Comparison of ENCODE assay signal across 23 mouse cellular contexts in the genomic region with DNA sequence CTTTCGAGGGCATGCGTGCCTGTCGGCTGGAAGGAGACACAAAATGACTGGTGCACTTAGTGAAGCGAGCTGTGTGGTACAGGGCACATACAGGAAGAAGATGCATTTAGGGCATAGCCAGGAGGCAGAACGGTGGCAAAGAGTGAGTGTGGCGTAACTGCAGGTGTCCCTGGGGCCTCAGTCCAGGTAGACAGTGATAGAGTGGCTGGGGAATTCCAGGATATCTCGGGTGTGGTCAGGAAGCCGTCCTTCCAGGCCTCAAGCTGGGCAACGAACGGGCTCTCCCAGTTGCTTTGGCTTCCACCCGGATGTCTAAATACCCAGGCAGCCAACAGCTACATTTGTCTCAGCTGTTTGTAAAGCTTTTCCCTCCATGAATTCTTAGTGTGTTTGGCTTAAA. TPM values are rescaled to one million over a fixed set of nuclear protein-coding genes. Genes with fewer than 3 reads are reported as not detected.
DNase-seq lines count a peak whose midpoint lies in the region; ATAC-seq and TF ChIP-seq lines count a peak whose summit lies in the region.
"Had no signal": no experiment of that assay in that cellular context is flagged by ENCODE, and none has a peak within 500 bp of the region (broad histone marks: within the 10 kb centered on the region; RNA-seq: fewer than 3 reads in every experiment).

No protein-coding gene starts in this region.

- peak overlapping the region; percentile 10; the same call in 1 of the 2 replicates for H3K27ac ChIP-seq in heart, adult 2 months
- H3K27ac ChIP-seq in limb, embryonic 11.5 days (replicated peaks; ENCODE audit: low read depth, low read length): peak overlapping the region; percentile 26; the same call in 1 of the 2 replicates
- no peak overlapping the region for H3K27ac ChIP-seq in limb, embryonic 10.5 days
- H3K27ac ChIP-seq in embryonic fibroblast, embryonic 13.5 days (ENCODE audit: insufficient read depth, low read length): peak overlapping the region; percentile 38; the same call in 1 of the 2 replicates
- peak overlapping the region; percentile 22; the same call in 1 of the 2 replicates for H3K27ac ChIP-seq in small intestine, adult 2 months (ENCODE audit: insufficient read depth, low read depth, low read length)
- no peak overlapping the region for H3K27ac ChIP-seq in forebrain, embryonic 12.5 days
- H3K27ac ChIP-seq: midbrain, embryonic 13.5 days had no signal

- H3K36me3 ChIP-seq in heart, adult 2 months (ENCODE audit: control insufficient read depth, insufficient read depth, low read length): no peaks in the 10 kb centered on the region
- peaks cover 13% of the 10 kb centered on the region; the same call in 1 of the 2 replicates for H3K36me3 ChIP-seq in limb, embryonic 11.5 days (ENCODE audit: control insufficient read depth, insufficient read depth, low read length)
- peaks cover 81% of the 10 kb centered on the region for H3K36me3 ChIP-seq in limb, embryonic 10.5 days
- peaks cover 30% of the 10 kb centered on the region for H3K36me3 ChIP-seq in small intestine, adult 2 months (ENCODE audit: control insufficient read depth, insufficient read depth, low read length)
- H3K36me3 ChIP-seq in forebrain, embryonic 12.5 days (replicated peaks): peaks cover 65% of the 10 kb centered on the region

- H3K27me3 ChIP-seq in heart, adult 2 months (ENCODE audit: control insufficient read depth, insufficient read depth, low read length): no peaks in the 10 kb centered on the region
- no peaks in the 10 kb centered on the region for H3K27me3 ChIP-seq in limb, embryonic 11.5 days (ENCODE audit: control insufficient read depth, insufficient read depth, low read length)
- H3K27me3 ChIP-seq in limb, embryonic 10.5 days (ENCODE audit: low read depth, poor library complexity, severe bottlenecking): no peaks in the 10 kb centered on the region
- no peaks in the 10 kb centered on the region for H3K27me3 ChIP-seq in small intestine, adult 2 months (ENCODE audit: control insufficient read depth, insufficient read depth, low read length)
- H3K27me3 ChIP-seq in forebrain, embryonic 12.5 days: no peaks in the 10 kb centered on the region
- H3K27me3 ChIP-seq: midbrain, embryonic 13.5 days; Patski had no signal

- H3K9ac ChIP-seq in heart, adult 2 months (ENCODE audit: low read depth, low read length): no peak overlapping the region
- H3K9ac ChIP-seq in limb, embryonic 11.5 days (ENCODE audit: low read length): no peak overlapping the region
- no peak overlapping the region for H3K9ac ChIP-seq in forebrain, embryonic 12.5 days
- H3K9ac ChIP-seq: liver, postnatal 0 days; midbrain, embryonic 13.5 days had no signal

- H3K4me1 ChIP-seq in heart, adult 2 months (ENCODE audit: control insufficient read depth, insufficient read depth, low read length): peaks cover 15% of the 10 kb centered on the region
- H3K4me1 ChIP-seq in limb, embryonic 11.5 days (ENCODE audit: control insufficient read depth, insufficient read depth, low read length): peaks cover 25% of the 10 kb centered on the region
- peaks cover 39% of the 10 kb centered on the region for H3K4me1 ChIP-seq in limb, embryonic 10.5 days
- peaks cover 26% of the 10 kb centered on the region for H3K4me1 ChIP-seq in embryonic fibroblast, embryonic 13.5 days (ENCODE audit: control insufficient read depth, insufficient read depth, low read length)
- H3K4me1 ChIP-seq in small intestine, adult 2 months (ENCODE audit: control insufficient read depth, insufficient read depth, insufficient read length, low read length): peaks cover 17% of the 10 kb centered on the region; the same call in 1 of the 2 replicates
- peaks cover 30% of the 10 kb centered on the region for H3K4me1 ChIP-seq in forebrain, embryonic 12.5 days

- TF ChIP-seq EP300 in heart, adult 2 months (IDR thresholded peaks at IDR 0.05; ENCODE audit: insufficient read depth, low read depth, low read length): no peak

- intact Hi-C loops in heart, adult 2 months (cut with DNase I): loop anchor here (5.0 kb wide), 1 partner anchor 173 kb away; the partner anchor contains the start of gene Tpx2

- H3K79me2 ChIP-seq in heart, adult 2 months (replicated peaks; ENCODE audit: control insufficient read depth, insufficient read depth, low read length): peaks cover 2% of the 10 kb centered on the region

- ATAC-seq in limb, embryonic 11.5 days (ENCODE audit: insufficient number of reproducible peaks, low FRiP score, low TSS enrichment, low read depth): no peak
- no peak for ATAC-seq in forebrain, embryonic 12.5 days (ENCODE audit: low FRiP score)
- ATAC-seq: activated CD4-positive, CD25-positive, alpha-beta regulatory T cell, adult 4 months; forebrain, embryonic 16.5 days; liver, postnatal 0 days; midbrain, embryonic 13.5 days; Patski had no signal

- H3K9me3 ChIP-seq in limb, embryonic 11.5 days (ENCODE audit: control insufficient read depth, low read length): no peaks in the 10 kb centered on the region
- H3K9me3 ChIP-seq in limb, embryonic 10.5 days (replicated peaks): no peaks in the 10 kb centered on the region
- no peaks in the 10 kb centered on the region for H3K9me3 ChIP-seq in forebrain, embryonic 12.5 days
- H3K9me3 ChIP-seq: midbrain, embryonic 13.5 days had no signal

- no peak overlapping the region for H3K4me2 ChIP-seq in limb, embryonic 11.5 days (ENCODE audit: low read depth, severe bottlenecking)
- H3K4me2 ChIP-seq in forebrain, embryonic 12.5 days: no peak overlapping the region

- WGBS in heart, adult 2 months: 50% methylated on average over 11 of the region's 11 CpGs
- 87% methylated on average over 11 of the region's 11 CpGs for WGBS in limb, embryonic 11.5 days
- 88% methylated on average over 11 of the region's 11 CpGs for WGBS in limb, embryonic 10.5 days
- WGBS in small intestine, adult 2 months: 24% methylated on average over 11 of the region's 11 CpGs
- 91% methylated on average over 11 of the region's 11 CpGs for WGBS in forebrain, embryonic 12.5 days

- no peak for DNase-seq in heart, adult 2 months
- no peak for DNase-seq in heart, postnatal 4 days
- no peak for DNase-seq in limb, embryonic 11.5 days (ENCODE audit: low spot score)
- DNase-seq in limb, embryonic 10.5 days (ENCODE audit: low spot score): no peak
- DNase-seq in kidney, postnatal 14 days: no peak
- DNase-seq: adrenal gland, postnatal 36 days; embryo, embryonic 11 days; kidney, adult 9 months; layer of hippocampus, postnatal 36 days; liver; liver, postnatal 0 days; lung, postnatal 36 days; spleen, adult 18-20 months; thymus, postnatal 25 days had no signal

- H3K4me3 ChIP-seq in heart, adult 2 months: no peak overlapping the region
- H3K4me3 ChIP-seq in limb, embryonic 11.5 days (ENCODE audit: low read depth, low read length): no peak overlapping the region
- no peak overlapping the region for H3K4me3 ChIP-seq in limb, embryonic 10.5 days
- H3K4me3 ChIP-seq in embryonic fibroblast, embryonic 13.5 days (ENCODE audit: insufficient read depth, low read length): no peak overlapping the region
- no peak overlapping the region for H3K4me3 ChIP-seq in small intestine, adult 2 months (ENCODE audit: low read depth, low read length)
- no peak overlapping the region for H3K4me3 ChIP-seq in forebrain, embryonic 12.5 days (replicated peaks)
- H3K4me3 ChIP-seq: midbrain, embryonic 13.5 days; myocyte had no signal

- TF ChIP-seq POLR2A in heart, adult 2 months (IDR thresholded peaks at IDR 0.05; ENCODE audit: insufficient read depth, low read depth, low read length): no peak
- no peak for TF ChIP-seq POLR2A in embryonic fibroblast, embryonic 13.5 days (IDR thresholded peaks at IDR 0.05; ENCODE audit: low read depth, low read length)
- TF ChIP-seq POLR2A in small intestine, adult 2 months (IDR thresholded peaks at IDR 0.05; ENCODE audit: low read depth, low read length): no peak

- TF ChIP-seq CTCF in heart, adult 2 months (IDR thresholded peaks at IDR 0.05): no peak
- no peak for TF ChIP-seq CTCF in embryonic fibroblast, embryonic 13.5 days (IDR thresholded peaks at IDR 0.05; ENCODE audit: borderline replicate concordance, insufficient read depth, low read length)
- no peak for TF ChIP-seq CTCF in small intestine, adult 2 months (IDR thresholded peaks at IDR 0.05; ENCODE audit: extremely low read depth, insufficient read length, insufficient replicate concordance, low read depth, low read length)

RNA-seq across cellular contexts. Expression of gene H13, which starts 4.9 kb away (rescaled TPM):
- total RNA-seq in heart, adult 2 months (2021): 10 to 100 TPM; 33.9 to 37.6 TPM
- 42.9 and 43.5 TPM in 2 replicates for polyA plus RNA-seq in heart, adult 2 months (2012; rRNA removed)
- 10 to 100 TPM; 54.1 to 54.2 TPM for total RNA-seq in heart, postnatal 4 days (2021)
- 123 and 126 TPM in 2 replicates for polyA plus RNA-seq in limb, embryonic 11.5 days (2014; fragmentation: Nextera tagmentation; extraction: Ambion mirVana)
- 104 and 118 TPM in 2 replicates for polyA plus RNA-seq in limb, embryonic 10.5 days (2016; fragmentation: Nextera tagmentation; extraction: Ambion mirVana)
- 141 and 214 TPM in 2 replicates for polyA plus RNA-seq in embryonic fibroblast, embryonic 13.5 days (2011; ENCODE audit: insufficient read length, low read depth, missing spikeins)
- polyA plus RNA-seq in small intestine, adult 2 months (2012; rRNA removed): 152 and 199 TPM in 2 replicates
- polyA plus RNA-seq in forebrain, embryonic 12.5 days (2016; fragmentation: Nextera tagmentation; extraction: Ambion mirVana): 128 and 131 TPM in 2 replicates

RNA-seq across cellular contexts. Expression of gene Mcts2, which starts 12.7 kb away (rescaled TPM):
- 10 to 100 TPM; 14.8 to 18.2 TPM for total RNA-seq in heart, adult 2 months (2021)
- 8.6 and 12.1 TPM in 2 replicates for polyA plus RNA-seq in heart, adult 2 months (2012; rRNA removed)
- 10 to 100 TPM; 19.9 to 20.2 TPM for total RNA-seq in heart, postnatal 4 days (2021)
- 37.1 and 38.5 TPM in 2 replicates for polyA plus RNA-seq in limb, embryonic 11.5 days (2014; fragmentation: Nextera tagmentation; extraction: Ambion mirVana)
- 38.0 and 43.9 TPM in 2 replicates for polyA plus RNA-seq in limb, embryonic 10.5 days (2016; fragmentation: Nextera tagmentation; extraction: Ambion mirVana)
- polyA plus RNA-seq in embryonic fibroblast, embryonic 13.5 days (2011; ENCODE audit: insufficient read length, low read depth, missing spikeins): 19.4 and 24.5 TPM in 2 replicates
- 1.3 and 1.7 TPM in 2 replicates for polyA plus RNA-seq in small intestine, adult 2 months (2012; rRNA removed)
- 39.5 and 41.2 TPM in 2 replicates for polyA plus RNA-seq in forebrain, embryonic 12.5 days (2016; fragmentation: Nextera tagmentation; extraction: Ambion mirVana)

RNA-seq across cellular contexts. Expression of gene Rem1, which starts 47.4 kb away (rescaled TPM):
- 1 to 10 TPM; 5.8 to 7.1 TPM for total RNA-seq in heart, adult 2 months (2021)
- polyA plus RNA-seq in heart, adult 2 months (2012; rRNA removed): 5.6 and 7.1 TPM in 2 replicates
- 10 to 100 TPM; 13.5 to 13.9 TPM for total RNA-seq in heart, postnatal 4 days (2021)
- 0.69 and 0.88 TPM in 2 replicates for polyA plus RNA-seq in limb, embryonic 11.5 days (2014; fragmentation: Nextera tagmentation; extraction: Ambion mirVana)
- 0.41 and 0.46 TPM in 2 replicates for polyA plus RNA-seq in limb, embryonic 10.5 days (2016; fragmentation: Nextera tagmentation; extraction: Ambion mirVana)
- polyA plus RNA-seq in embryonic fibroblast, embryonic 13.5 days (2011; ENCODE audit: insufficient read length, low read depth, missing spikeins): 3.9 and 4.3 TPM in 2 replicates
- 3.5 and 4.7 TPM in 2 replicates for polyA plus RNA-seq in small intestine, adult 2 months (2012; rRNA removed)
- 0.26 and 0.38 TPM in 2 replicates for polyA plus RNA-seq in forebrain, embryonic 12.5 days (2016; fragmentation: Nextera tagmentation; extraction: Ambion mirVana)
- polyA plus RNA-seq: activated CD4-positive, CD25-positive, alpha-beta regulatory T cell, adult 4 months; Patski had no signal

RNA-seq across cellular contexts. Expression of gene Defb25, which starts 51.3 kb away (rescaled TPM):
- total RNA-seq in heart, adult 2 months (2021): not detected
- not detected in 2 replicates for polyA plus RNA-seq in heart, adult 2 months (2012; rRNA removed)
- not detected for total RNA-seq in heart, postnatal 4 days (2021)
- 0.89 TPM in 1 of 2 replicates, not detected in the other for polyA plus RNA-seq in limb, embryonic 11.5 days (2014; fragmentation: Nextera tagmentation; extraction: Ambion mirVana)
- not detected in 2 replicates for polyA plus RNA-seq in limb, embryonic 10.5 days (2016; fragmentation: Nextera tagmentation; extraction: Ambion mirVana)
- polyA plus RNA-seq in embryonic fibroblast, embryonic 13.5 days (2011; ENCODE audit: insufficient read length, low read depth, missing spikeins): 1.9 and 2.0 TPM in 2 replicates
- polyA plus RNA-seq in small intestine, adult 2 months (2012; rRNA removed): not detected in 2 replicates
- polyA plus RNA-seq in forebrain, embryonic 12.5 days (2016; fragmentation: Nextera tagmentation; extraction: Ambion mirVana): not detected in 2 replicates
- total RNA-seq: granulocyte monocyte progenitor cell, adult 5-6 weeks; layer of hippocampus, postnatal 36 days had no signal
- polyA plus RNA-seq: activated CD4-positive, CD25-positive, alpha-beta regulatory T cell, adult 4 months; forebrain, embryonic 16.5 days; midbrain, embryonic 13.5 days; Patski had no signal

Comparison
In these comparisons a context has a peak if more than half of its experiments do, and no peak if none do; other contexts are left out.
1. H3K27ac ChIP-seq: peak in heart, adult 2 months (single experiment), limb, embryonic 11.5 days (single experiment), embryonic fibroblast, embryonic 13.5 days (single experiment) and small intestine, adult 2 months (single experiment); none in limb, embryonic 10.5 days (single experiment) and forebrain, embryonic 12.5 days (single experiment).